Comparison of ENCODE assay signal across 26 mouse cellular contexts in genomic region chr12:79913898-79914297, GRCm38 (mm10).
DNase-seq lines count a peak whose midpoint lies in the region; ATAC-seq and TF ChIP-seq lines count a peak whose summit lies in the region.
"Had no signal": no experiment of that assay in that cellular context is flagged by ENCODE, and none has a peak within 500 bp of the region (broad histone marks: within the 10 kb centered on the region; RNA-seq: fewer than 3 reads in every experiment).

No protein-coding gene starts in this region.

- peak overlapping the region; percentile 26; the same call in 1 of the 2 replicates for H3K27ac ChIP-seq in heart, adult 2 months
- no peak overlapping the region; the same call in 1 of the 2 replicates for H3K27ac ChIP-seq in kidney, embryonic 15.5 days
- 0 out of 2 replicates have a peak overlapping the region, but pooled peaks have one; percentile 9 for H3K27ac ChIP-seq in limb, embryonic 10.5 days
- H3K27ac ChIP-seq in forebrain, embryonic 15.5 days (replicated peaks), result no peak overlapping the region
- H3K27ac ChIP-seq: heart, embryonic 10.5 days; hindbrain, embryonic 15.5 days; liver, embryonic 12.5 days; midbrain, embryonic 13.5 days had no signal

- no peaks in the 10 kb centered on the region for H3K79me2 ChIP-seq in heart, adult 2 months (replicated peaks; ENCODE audit: control insufficient read depth, insufficient read depth, low read length)

- H3K27me3 ChIP-seq in heart, adult 2 months (ENCODE audit: control insufficient read depth, insufficient read depth, low read length), result no peaks in the 10 kb centered on the region
- no peaks in the 10 kb centered on the region for H3K27me3 ChIP-seq in kidney, embryonic 15.5 days
- no peaks in the 10 kb centered on the region for H3K27me3 ChIP-seq in limb, embryonic 10.5 days (ENCODE audit: low read depth, poor library complexity, severe bottlenecking)
- H3K27me3 ChIP-seq in forebrain, embryonic 15.5 days, result no peaks in the 10 kb centered on the region
- H3K27me3 ChIP-seq: hindbrain, embryonic 15.5 days; liver, embryonic 12.5 days; midbrain, embryonic 13.5 days had no signal

- no peak overlapping the region for H3K4me2 ChIP-seq in kidney, embryonic 15.5 days
- no peak overlapping the region for H3K4me2 ChIP-seq in forebrain, embryonic 15.5 days (replicated peaks)
- H3K4me2 ChIP-seq: hindbrain, embryonic 15.5 days; liver, embryonic 12.5 days; midbrain, embryonic 13.5 days had no signal

- no peak overlapping the region for H3K9ac ChIP-seq in heart, adult 2 months (ENCODE audit: low read depth, low read length)
- no peak overlapping the region for H3K9ac ChIP-seq in kidney, embryonic 15.5 days
- no peak overlapping the region for H3K9ac ChIP-seq in forebrain, embryonic 15.5 days (replicated peaks)
- H3K9ac ChIP-seq: hindbrain, embryonic 15.5 days; liver, embryonic 12.5 days; liver, postnatal 0 days; midbrain, embryonic 13.5 days had no signal

- no peak for TF ChIP-seq POLR2A in heart, adult 2 months (IDR thresholded peaks at IDR 0.05; ENCODE audit: insufficient read depth, low read depth, low read length)

- no peak overlapping the region for H3K4me3 ChIP-seq in heart, adult 2 months
- H3K4me3 ChIP-seq in kidney, embryonic 15.5 days (replicated peaks), result no peak overlapping the region
- H3K4me3 ChIP-seq in limb, embryonic 10.5 days, result no peak overlapping the region
- H3K4me3 ChIP-seq in forebrain, embryonic 15.5 days, result no peak overlapping the region
- H3K4me3 ChIP-seq: heart, embryonic 10.5 days; hindbrain, embryonic 15.5 days; liver, embryonic 12.5 days; midbrain, embryonic 13.5 days had no signal

- no peak for DNase-seq in heart, adult 2 months
- no peak for DNase-seq in heart, postnatal 36 days
- no peak for DNase-seq in kidney, adult 8-10 months
- DNase-seq in urinary bladder, postnatal 14 days (ENCODE audit: low spot score), result peak; percentile 35
- DNase-seq in urinary bladder, adult 2 months (ENCODE audit: low spot score), result no peak
- DNase-seq in limb, embryonic 10.5 days (ENCODE audit: low spot score), result no peak
- DNase-seq: adrenal gland, adult 2 months; B cell, adult 2 months; cerebellum, adult 2 months; cerebellum, postnatal 14 days; gastrocnemius, postnatal 14 days; heart, postnatal 4 days; kidney, adult 9 months; kidney, postnatal 4 days; liver, postnatal 0 days; lung, postnatal 36 days; thymus, adult 2 months; thymus, postnatal 4 days had no signal

- H3K4me1 ChIP-seq in heart, adult 2 months (ENCODE audit: control insufficient read depth, insufficient read depth, low read length), result peaks cover 17% of the 10 kb centered on the region
- peaks cover 54% of the 10 kb centered on the region for H3K4me1 ChIP-seq in kidney, embryonic 15.5 days
- H3K4me1 ChIP-seq in limb, embryonic 10.5 days, result peaks cover 40% of the 10 kb centered on the region
- peaks cover 19% of the 10 kb centered on the region for H3K4me1 ChIP-seq in forebrain, embryonic 15.5 days
- H3K4me1 ChIP-seq: liver, embryonic 12.5 days had no signal

- intact Hi-C loops in heart, adult 2 months (cut with DNase I), result loop anchor here (1.0 kb wide), 1 partner anchor 10 kb away; no protein-coding TSS in a partner anchor
- intact Hi-C loops in heart, postnatal 36 days (cut with DNase I), result no loop called here

- no peaks in the 10 kb centered on the region for H3K9me3 ChIP-seq in kidney, embryonic 15.5 days (replicated peaks)
- no peaks in the 10 kb centered on the region for H3K9me3 ChIP-seq in limb, embryonic 10.5 days (replicated peaks)
- H3K9me3 ChIP-seq in forebrain, embryonic 15.5 days, result no peaks in the 10 kb centered on the region
- H3K9me3 ChIP-seq: heart, embryonic 10.5 days; hindbrain, embryonic 15.5 days; midbrain, embryonic 13.5 days had no signal

- no peak for TF ChIP-seq EP300 in heart, adult 2 months (IDR thresholded peaks at IDR 0.05; ENCODE audit: insufficient read depth, low read depth, low read length)

- TF ChIP-seq CTCF in heart, adult 2 months (IDR thresholded peaks at IDR 0.05), result no peak

- 58% methylated on average over 6 of the region's 6 CpGs for WGBS in heart, adult 2 months
- WGBS in kidney, embryonic 15.5 days, result 51% methylated on average over 6 of the region's 6 CpGs
- WGBS in limb, embryonic 10.5 days, result 95% methylated on average over 6 of the region's 6 CpGs
- WGBS in forebrain, embryonic 15.5 days, result 91% methylated on average over 6 of the region's 6 CpGs

- H3K36me3 ChIP-seq in heart, adult 2 months (ENCODE audit: control insufficient read depth, insufficient read depth, low read length), result no peaks in the 10 kb centered on the region; the same call in 1 of the 2 replicates
- H3K36me3 ChIP-seq in kidney, embryonic 15.5 days, result no peaks in the 10 kb centered on the region
- H3K36me3 ChIP-seq in limb, embryonic 10.5 days, result no peaks in the 10 kb centered on the region
- H3K36me3 ChIP-seq in forebrain, embryonic 15.5 days, result no peaks in the 10 kb centered on the region
- H3K36me3 ChIP-seq: heart, embryonic 10.5 days; hindbrain, embryonic 15.5 days; liver, embryonic 12.5 days; midbrain, embryonic 13.5 days had no signal

- ATAC-seq in kidney, embryonic 15.5 days (replicated peaks; ENCODE audit: low FRiP score), result peak; percentile 26
- ATAC-seq in forebrain, embryonic 15.5 days (replicated peaks), result no peak
- ATAC-seq: activated CD4-positive, CD25-positive, alpha-beta regulatory T cell, adult 4 months; inflammation-experienced regulatory T-cells, adult 6 months; liver, embryonic 12.5 days; liver, postnatal 0 days; midbrain, embryonic 13.5 days had no signal

Comparison
In these comparisons a context has a peak if more than half of its experiments do, and no peak if none do; other contexts are left out.
1. H3K27ac ChIP-seq: peak in heart, adult 2 months (single experiment) and limb, embryonic 10.5 days (single experiment); none in kidney, embryonic 15.5 days (single experiment) and forebrain, embryonic 15.5 days (single experiment).